Mouse (Mus musculus) MEL (cell line): ENCODE results near the gene Snap91. TPM values are rescaled to one million over a fixed set of nuclear protein-coding genes. Genes with fewer than 3 reads are reported as not detected.

Source experiments
- DNase-seq: peaks from one replicate; pipeline ENCODE4 v3.0.0; 2011; ENCODE audit warnings: low read depth, low spot score
- H3K27ac ChIP-seq: 2 replicates; pipeline ENCODE4 v1.5.1; 2012; ENCODE audit warnings: low read depth, mild to moderate bottlenecking, control low read depth, low read length, moderate library complexity; ENCODE audit not compliant: control insufficient read depth
- H3K27me3 ChIP-seq, 2 experiments: fragments of 150-350 bp in 1 of 2; sonication (generic) in 1 of 2; 2 replicates each; pipeline ENCODE4 v1.6.1; 2012; ENCODE audit warnings: low read length in 2 of 2, mild to moderate bottlenecking in 2 of 2, improper control_type of control experiment in 1 of 2, moderate library complexity in 1 of 2; ENCODE audit not compliant: insufficient read depth in 2 of 2, control insufficient read depth in 1 of 2
- H3K36me3 ChIP-seq, 2 experiments: 2 replicates each; pipeline ENCODE4 v1.6.1; 2012 to 2014; ENCODE audit warnings: low read length in 2 of 2, improper control_type of control experiment in 1 of 2, inconsistent platforms in 1 of 2, mild to moderate bottlenecking in 1 of 2; ENCODE audit not compliant: insufficient read depth in 2 of 2, control insufficient read depth in 1 of 2
- H3K4me1 ChIP-seq, 2 experiments: fragments of 150-350 bp in 1 of 2; sonication (generic) in 1 of 2; 2 replicates each; pipeline ENCODE4 v1.6.1; 2012; ENCODE audit warnings: low read length in 2 of 2, improper control_type of control experiment in 1 of 2, mild to moderate bottlenecking in 1 of 2; ENCODE audit not compliant: insufficient read depth in 2 of 2, control insufficient read depth in 1 of 2
- H3K4me3 ChIP-seq, 2 experiments: fragments of 150-350 bp in 1 of 2; sonication (generic) in 1 of 2; 2 replicates each; pipeline ENCODE4 v1.5.1; 2012; ENCODE audit warnings: low read depth in 2 of 2, low read length in 2 of 2, mild to moderate bottlenecking in 2 of 2, moderate library complexity in 2 of 2, control low read depth in 1 of 2, improper control_type of control experiment in 1 of 2; ENCODE audit not compliant: control insufficient read depth in 1 of 2, insufficient read depth in 1 of 2
- H3K79me2 ChIP-seq: 2 replicates; pipeline ENCODE4 v1.6.1; 2012; ENCODE audit warnings: mild to moderate bottlenecking, low read length, moderate library complexity; ENCODE audit not compliant: control insufficient read depth, poor library complexity, insufficient read depth
- H3K9ac ChIP-seq: 2 replicates; pipeline ENCODE4 v1.6.1; 2012; ENCODE audit warnings: low read depth, mild to moderate bottlenecking, control low read depth, low read length, moderate library complexity; ENCODE audit not compliant: control insufficient read depth, poor library complexity, severe bottlenecking
- H3K9me3 ChIP-seq: fragments of 150-350 bp; sonication (generic); replicated peaks from 2 replicates; pipeline ENCODE4 v1.6.1; 2012; ENCODE audit warnings: mild to moderate bottlenecking, low read length, improper control_type of control experiment, moderate library complexity; ENCODE audit not compliant: insufficient read depth
- BHLHE40 ChIP-seq: IDR thresholded peaks from 2 replicates; pipeline ENCODE4 v1.6.1; 2012; ENCODE audit warnings: low read depth, mild to moderate bottlenecking, inconsistent platforms, low read length, improper control_type of control experiment, borderline replicate concordance
- CHD2 ChIP-seq: IDR thresholded peaks from 2 replicates; pipeline ENCODE4 v1.6.1; 2011; ENCODE audit warnings: low read length, improper control_type of control experiment
- EP300 ChIP-seq, 2 experiments: IDR thresholded peaks; 2 replicates each; pipeline ENCODE4 v1.6.1; 2011; ENCODE audit warnings: improper control_type of control experiment in 2 of 2, low read length in 2 of 2, low read depth in 1 of 2, mild to moderate bottlenecking in 1 of 2
- JUND ChIP-seq: IDR thresholded peaks from 2 replicates; pipeline ENCODE4 v1.6.1; 2011; ENCODE audit warnings: low read depth, mild to moderate bottlenecking, improper control_type of control experiment, low read length
- MXI1 ChIP-seq: IDR thresholded peaks from 2 replicates; pipeline ENCODE4 v1.6.1; 2011; ENCODE audit warnings: mild to moderate bottlenecking, low read depth, low read length, improper control_type of control experiment
- MYB ChIP-seq: IDR thresholded peaks from 2 replicates; pipeline ENCODE4 v1.6.1; 2011; ENCODE audit warnings: mild to moderate bottlenecking, low read depth, low read length, improper control_type of control experiment
- MYC ChIP-seq: IDR thresholded peaks from 2 replicates; pipeline ENCODE4 v1.6.1; 2011; ENCODE audit warnings: low read depth, mild to moderate bottlenecking, low read length, improper control_type of control experiment, moderate library complexity
- NRF1 ChIP-seq: IDR thresholded peaks from 2 replicates; pipeline ENCODE4 v1.6.1; 2014; ENCODE audit warnings: low read depth, mild to moderate bottlenecking, inconsistent platforms, low read length, improper control_type of control experiment, moderate library complexity; ENCODE audit not compliant: poor library complexity, insufficient read depth, severe bottlenecking
- POLR2A ChIP-seq, 2 experiments: IDR thresholded peaks; 2 replicates each; pipeline ENCODE4 v1.6.1; 2011 to 2012; ENCODE audit warnings: low read length in 2 of 2, mild to moderate bottlenecking in 2 of 2, control low read depth in 1 of 2, improper control_type of control experiment in 1 of 2, low read depth in 1 of 2, moderate library complexity in 1 of 2; ENCODE audit not compliant: control insufficient read depth in 1 of 2, insufficient read depth in 1 of 2, poor library complexity in 1 of 2
- POLR2AphosphoS5 ChIP-seq: IDR thresholded peaks from 2 replicates; pipeline ENCODE4 v1.6.1; 2012; ENCODE audit warnings: low read depth, borderline replicate concordance, mild to moderate bottlenecking, inconsistent platforms, low read length, moderate library complexity, mixed read lengths
- RCOR1 ChIP-seq: IDR thresholded peaks from 2 replicates; pipeline ENCODE4 v1.6.1; 2012; ENCODE audit warnings: low read depth, mild to moderate bottlenecking, inconsistent platforms, low read length, improper control_type of control experiment
- SIN3A ChIP-seq: IDR thresholded peaks from 2 replicates; pipeline ENCODE4 v1.6.1; 2012; ENCODE audit warnings: low read length, improper control_type of control experiment, inconsistent platforms
- SMC3 ChIP-seq: IDR thresholded peaks from 2 replicates; pipeline ENCODE4 v1.6.1; 2011; ENCODE audit warnings: low read depth, low read length, improper control_type of control experiment
- TAL1 ChIP-seq: IDR thresholded peaks from 2 replicates; pipeline ENCODE4 v1.6.1; 2012; ENCODE audit warnings: mild to moderate bottlenecking, inconsistent platforms, low read length, moderate library complexity, mixed read lengths
- TBP ChIP-seq: IDR thresholded peaks from 2 replicates; pipeline ENCODE4 v1.8.0; 2011; ENCODE audit warnings: low read depth, low read length, improper control_type of control experiment
- USF2 ChIP-seq, 2 experiments: IDR thresholded peaks; 2 replicates each; pipeline ENCODE4 v1.6.1; 2011 to 2012; ENCODE audit warnings: improper control_type of control experiment in 2 of 2, low read length in 2 of 2, borderline replicate concordance in 1 of 2, inconsistent platforms in 1 of 2, low read depth in 1 of 2, mild to moderate bottlenecking in 1 of 2; ENCODE audit not compliant: insufficient read depth in 1 of 2
- ZC3H11A ChIP-seq: IDR thresholded peaks from 2 replicates; pipeline ENCODE4 v1.6.1; 2012; ENCODE audit warnings: low read depth, mild to moderate bottlenecking, inconsistent platforms, low read length, improper control_type of control experiment
- ZMIZ1 ChIP-seq: IDR thresholded peaks from 2 replicates; pipeline ENCODE4 v1.6.1; 2012; ENCODE audit warnings: low read depth, mild to moderate bottlenecking, inconsistent platforms, low read length, improper control_type of control experiment, moderate library complexity
- polyA plus RNA-seq, 2 experiments: library from polyadenylated mRNA; stranded (reverse) in 1 of 2; unstranded in 1 of 2; fragments of >175 nt in 1 of 2; fragments of >200 nt in 1 of 2; gene quantifications; 2 replicates each; pipeline versions ENCODE4 v1.2.1 to v1.2.4; 2012; ENCODE audit warnings: low replicate concordance in 2 of 2, low read depth in 1 of 2; ENCODE audit not compliant: insufficient read length in 2 of 2, insufficient read depth in 1 of 2, missing spikeins in 1 of 2
- total RNA-seq: library from RNA; depleted of rRNA; stranded (reverse); fragments of 300-350 nt; gene quantifications from 2 replicates; pipeline ENCODE4 v1.2.3, GENCODE M21; 2012

The Snap91 gene
- total and polyA plus RNA-seq, 3 experiments: not detected

DNA sequence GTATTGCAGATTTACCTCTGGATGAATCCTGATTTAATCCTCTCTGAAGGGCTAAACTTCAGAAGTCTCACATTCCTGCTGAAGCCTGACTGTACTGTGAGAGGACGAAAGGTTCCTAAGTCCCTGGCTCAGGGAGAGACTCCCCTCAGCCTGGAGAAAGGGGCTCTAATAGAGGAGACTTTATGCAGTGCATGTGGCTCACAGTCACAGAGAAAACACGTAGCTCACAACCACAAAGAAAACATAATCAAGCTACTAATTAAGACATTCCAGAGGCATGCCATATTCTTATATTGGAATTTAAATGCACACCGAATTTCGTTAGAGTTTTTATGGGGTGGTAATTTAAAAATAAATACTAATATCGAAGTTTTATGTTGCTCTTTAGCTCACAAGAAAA, 61.1 kb downstream of the Snap91 start:
- H3K79me2 ChIP-seq: no peaks in the 10 kb centered on the region
- no peak overlapping the region for H3K4me3 ChIP-seq
- no peaks in the 10 kb centered on the region for H3K4me1 ChIP-seq
- no peak for DNase-seq
- TF ChIP-seq TBP (no peak), USF2 (IDR thresholded peaks at IDR 0.05; ENCODE audit: borderline replicate concordance in 1 of 2, insufficient read depth in 1 of 2, low read depth in 1 of 2, low read length in 2 of 2) (no peak), JUND (no peak), NRF1 (no peak), EP300 (IDR thresholded peaks at IDR 0.05; ENCODE audit: low read depth in 1 of 2, low read length in 2 of 2) (no peak), MXI1 (no peak), SIN3A (no peak), POLR2A (IDR thresholded peaks at IDR 0.05; ENCODE audit: control insufficient read depth in 1 of 2, insufficient read depth in 1 of 2, low read depth in 1 of 2, low read length in 2 of 2, poor library complexity in 1 of 2) (no peak), ZMIZ1 (no peak), MYC (no peak), BHLHE40 (no peak)
- no peaks in the 10 kb centered on the region for H3K36me3 ChIP-seq
- peaks cover 0 to 1% of the 10 kb centered on the region in 2 experiments; a peak in 1 of 4 replicates for H3K27me3 ChIP-seq
- H3K9me3 ChIP-seq: no peaks in the 10 kb centered on the region
- no peak overlapping the region for H3K9ac ChIP-seq
- no peak overlapping the region for H3K27ac ChIP-seq

DNA sequence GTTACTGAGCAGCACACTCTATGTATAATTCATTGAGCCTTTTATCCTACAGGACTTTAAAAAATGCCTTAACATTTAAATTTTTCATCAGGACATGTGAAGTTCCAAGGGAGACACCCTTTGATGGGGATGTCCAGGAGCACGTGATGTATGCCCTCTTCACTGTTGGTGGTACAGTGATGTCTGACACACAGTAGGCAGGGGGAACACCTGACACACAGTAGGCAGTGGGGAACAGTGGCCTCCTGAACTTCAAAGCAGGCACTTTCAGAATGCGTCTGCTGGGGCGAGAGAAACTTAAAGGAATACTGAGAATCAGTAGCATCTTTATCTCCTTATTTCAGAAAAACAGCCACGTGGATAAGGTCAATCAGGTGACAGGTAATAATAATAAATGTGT, 62.8 kb downstream of the Snap91 start:
- Histone ChIP-seq H3K9me3 (no peaks in the 10 kb centered on the region), H3K27me3 (peaks cover 0 to 4% of the 10 kb centered on the region in 2 experiments; a peak in 2 of 4 replicates), H3K27ac (no peak overlapping the region), H3K9ac (no peak overlapping the region), H3K4me1 (no peaks in the 10 kb centered on the region), H3K36me3 (no peaks in the 10 kb centered on the region), H3K4me3 (no peak overlapping the region), H3K79me2 (no peaks in the 10 kb centered on the region)
- no peak for DNase-seq
- TF ChIP-seq TAL1 (no peak), JUND (no peak)

DNA sequence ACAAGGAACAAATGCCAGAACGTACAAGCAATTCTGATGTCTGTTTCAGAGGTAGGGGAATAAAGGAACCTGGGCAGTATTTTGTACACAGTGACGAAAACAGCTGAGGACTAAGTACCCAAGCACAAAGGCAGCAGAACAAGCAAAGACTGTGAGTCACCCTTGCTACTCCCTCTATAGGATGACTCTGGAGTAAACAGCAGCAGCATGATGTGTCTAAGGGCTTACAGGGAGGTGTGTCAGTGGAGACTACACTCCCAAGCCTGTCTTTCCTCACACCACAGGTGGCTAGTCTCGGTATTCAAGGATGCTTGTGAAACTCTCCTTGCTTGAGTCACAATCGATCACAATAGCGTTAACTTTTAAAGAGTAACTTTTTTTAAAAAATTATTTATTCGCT, 66.1 kb downstream of the Snap91 start:
- H3K4me3 ChIP-seq: no peak overlapping the region
- H3K9me3 ChIP-seq: no peaks in the 10 kb centered on the region
- no peaks in the 10 kb centered on the region for H3K79me2 ChIP-seq
- H3K9ac ChIP-seq: no peak overlapping the region
- H3K27ac ChIP-seq: no peak overlapping the region
- no peaks in the 10 kb centered on the region for H3K4me1 ChIP-seq
- H3K27me3 ChIP-seq: peaks cover 0 to 2% of the 10 kb centered on the region in 2 experiments; a peak in 2 of 4 replicates
- no peak for TF ChIP-seq SIN3A
- no peak for TF ChIP-seq TAL1
- no peak for TF ChIP-seq BHLHE40
- TF ChIP-seq MYB: no peak
- no peak for TF ChIP-seq ZC3H11A
- no peak for TF ChIP-seq POLR2AphosphoS5
- TF ChIP-seq MYC: no peak
- no peak for TF ChIP-seq SMC3
- no peak for TF ChIP-seq CHD2
- no peak for TF ChIP-seq EP300 (IDR thresholded peaks at IDR 0.05; ENCODE audit: low read depth in 1 of 2, low read length in 2 of 2)
- TF ChIP-seq NRF1: no peak
- TF ChIP-seq RCOR1: no peak
- no peak for TF ChIP-seq JUND
- DNase-seq: no peak
- H3K36me3 ChIP-seq: no peaks in the 10 kb centered on the region
